Mouse (Mus musculus): ENCODE measurements at regions not wholly inside any gene's neighbourhood (a gene's known extent, or its start where the extent isn't known, plus 50 kb on each side); places are given as distances from the start of the nearest gene placed in this dataset.

- Histone ChIP-seq H3K4me2 (ENCODE audit: low read length) (no peak overlapping the region), H3K27me3 (replicated peaks; ENCODE audit: control insufficient read depth, insufficient read depth, low read length) (no peaks in the 10 kb centered on the region), H3K9me3 (replicated peaks; ENCODE audit: control insufficient read depth, low read length) (no peaks in the 10 kb centered on the region), H3K4me3 (ENCODE audit: low read depth, low read length) (no peak overlapping the region), H3K27ac (ENCODE audit: low read depth, low read length) (peak overlapping the region; percentile 15; the same call in 1 of the 2 replicates), H3K36me3 (ENCODE audit: control insufficient read depth, insufficient read depth, low read length) (no peaks in the 10 kb centered on the region), H3K4me1 (ENCODE audit: control insufficient read depth, insufficient read depth, low read length) (peaks cover 30% of the 10 kb centered on the region), H3K9ac (ENCODE audit: low read length) (no peak overlapping the region)
- ATAC-seq (no peak), DNase-seq (ENCODE audit: low spot score) (no peak)
- 93% methylated on average over 10 of the region's 10 CpGs for WGBS
These were observed 56.9 kb upstream of the Ralgps2 start for GRCm38 (mm10) chr1:156996084-156996880.

DNA sequence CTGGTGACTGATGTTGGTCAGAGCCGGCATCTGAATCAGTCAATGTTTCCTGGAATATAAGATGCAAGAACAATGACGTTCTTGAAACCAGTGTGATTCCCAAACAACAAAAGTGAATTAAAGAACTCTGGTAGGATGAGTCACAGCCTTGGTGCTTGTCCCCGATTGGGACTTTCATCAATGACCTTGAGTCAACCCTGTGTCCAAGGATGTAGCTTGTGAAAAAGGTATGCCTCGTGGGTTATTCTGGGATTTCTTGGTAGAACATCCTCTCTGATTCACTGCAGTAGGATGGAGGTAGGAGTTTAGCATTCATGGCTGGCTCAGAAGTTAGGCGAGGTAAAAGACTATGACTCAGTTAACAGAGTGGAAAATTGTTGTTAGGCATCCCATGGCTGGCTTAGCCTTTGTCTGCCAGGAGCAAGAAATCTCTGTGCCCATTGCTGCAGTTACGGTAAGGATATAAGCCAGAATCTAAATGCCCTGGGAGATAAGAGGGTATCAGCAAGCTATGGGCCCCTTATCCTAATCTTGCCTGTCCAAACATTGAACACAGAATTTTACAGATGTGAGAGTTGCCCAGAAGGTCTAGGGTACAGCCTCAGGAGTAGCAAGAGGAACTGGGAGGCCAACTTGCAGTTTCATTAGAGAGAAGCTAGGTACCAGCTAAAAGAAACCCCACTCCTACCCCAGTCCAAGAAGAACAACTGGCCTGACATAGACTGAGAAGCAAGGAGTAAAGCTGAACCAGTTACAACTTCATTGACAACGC, 55.9 kb upstream of the Ralgps2 start:
- H3K9me3 ChIP-seq (replicated peaks; ENCODE audit: control insufficient read depth, low read length) = no peaks in the 10 kb centered on the region
- 93% methylated on average over 7 of the region's 7 CpGs for WGBS

GRCm38 (mm10) chr1:156994644-156995016, 55.2 kb upstream of the Ralgps2 start:
- Histone ChIP-seq H3K4me3 (ENCODE audit: low read depth, low read length) (no peak overlapping the region), H3K27me3 (replicated peaks; ENCODE audit: control insufficient read depth, insufficient read depth, low read length) (no peaks in the 10 kb centered on the region), H3K4me2 (ENCODE audit: low read length) (no peak overlapping the region), H3K9ac (ENCODE audit: low read length) (no peak overlapping the region), H3K27ac (ENCODE audit: low read depth, low read length) (no peak overlapping the region), H3K4me1 (ENCODE audit: control insufficient read depth, insufficient read depth, low read length) (peaks cover 23% of the 10 kb centered on the region), H3K36me3 (ENCODE audit: control insufficient read depth, insufficient read depth, low read length) (no peaks in the 10 kb centered on the region), H3K9me3 (replicated peaks; ENCODE audit: control insufficient read depth, low read length) (no peaks in the 10 kb centered on the region)
- DNase-seq (ENCODE audit: low spot score) (no peak), ATAC-seq (no peak)
- 93% methylated on average over 2 of the region's 2 CpGs for WGBS

More for the DNA sequence above, 55.9 kb upstream of the Ralgps2 start:
- Histone ChIP-seq H3K4me3 (ENCODE audit: low read depth, low read length) (no peak overlapping the region), H3K4me2 (ENCODE audit: low read length) (no peak overlapping the region), H3K4me1 (ENCODE audit: control insufficient read depth, insufficient read depth, low read length) (peaks cover 27% of the 10 kb centered on the region), H3K27ac (ENCODE audit: low read depth, low read length) (no peak overlapping the region), H3K27me3 (replicated peaks; ENCODE audit: control insufficient read depth, insufficient read depth, low read length) (no peaks in the 10 kb centered on the region), H3K36me3 (ENCODE audit: control insufficient read depth, insufficient read depth, low read length) (no peaks in the 10 kb centered on the region), H3K9ac (ENCODE audit: low read length) (no peak overlapping the region)
- DNase-seq (ENCODE audit: low spot score) = no peak
- no peak for ATAC-seq

- Histone ChIP-seq H3K9ac (ENCODE audit: low read length) (no peak overlapping the region), H3K4me1 (ENCODE audit: control insufficient read depth, insufficient read depth, low read length) (peaks cover 25% of the 10 kb centered on the region), H3K4me2 (ENCODE audit: low read length) (no peak overlapping the region), H3K9me3 (replicated peaks; ENCODE audit: control insufficient read depth, low read length) (no peaks in the 10 kb centered on the region), H3K27ac (ENCODE audit: low read depth, low read length) (no peak overlapping the region), H3K27me3 (replicated peaks; ENCODE audit: control insufficient read depth, insufficient read depth, low read length) (no peaks in the 10 kb centered on the region), H3K36me3 (ENCODE audit: control insufficient read depth, insufficient read depth, low read length) (no peaks in the 10 kb centered on the region), H3K4me3 (ENCODE audit: low read depth, low read length) (no peak overlapping the region)
- WGBS = 64% methylated on average over 15 of the region's 15 CpGs
- DNase-seq (ENCODE audit: low spot score) (no peak), ATAC-seq (no peak)
These were observed 54.7 kb upstream of the Ralgps2 start for GRCm38 (mm10) chr1:156994005-156994643.

DNA sequence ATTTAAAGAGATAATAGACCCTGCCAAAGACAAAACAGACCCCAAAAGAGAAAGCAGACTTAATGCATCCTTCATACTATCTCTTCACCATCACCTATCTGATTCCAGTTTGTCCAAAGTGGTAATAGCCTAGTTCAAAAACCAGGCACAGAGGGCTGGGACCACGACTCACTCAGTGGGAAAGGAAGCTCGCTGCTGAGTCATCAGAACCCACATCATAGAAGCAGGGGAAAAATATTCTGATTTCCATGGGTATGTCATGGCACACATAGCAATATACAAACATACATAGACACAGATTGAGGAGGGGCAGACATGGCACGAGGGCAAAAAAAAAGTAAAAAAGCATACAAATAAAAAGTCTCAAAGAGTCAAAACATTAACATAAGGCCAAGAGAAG, 53.7 kb upstream of the Ralgps2 start:
- ATAC-seq = no peak
- H3K4me1 ChIP-seq (ENCODE audit: control insufficient read depth, insufficient read depth, low read length) = peaks cover 18% of the 10 kb centered on the region
- 83% methylated on average over 3 of the region's 3 CpGs for WGBS

DNA sequence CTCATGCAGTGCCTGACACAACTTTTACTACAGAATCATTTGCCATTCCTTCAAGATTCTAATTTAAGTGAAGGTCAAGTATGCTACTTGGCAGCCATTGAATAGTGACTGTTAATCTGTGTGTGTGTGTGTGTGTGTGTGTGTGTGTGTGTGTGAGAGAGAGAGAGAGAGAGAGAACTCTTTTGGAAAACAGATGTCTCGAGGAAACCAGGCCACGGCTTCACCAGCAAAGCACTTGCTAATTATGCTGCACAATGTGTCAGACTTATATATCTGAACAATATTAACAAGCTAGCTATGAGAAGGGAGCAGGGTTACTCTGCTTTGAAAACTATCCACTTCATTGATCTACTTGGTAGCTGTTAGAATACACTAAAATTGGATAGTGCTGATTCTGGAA, 53.1 kb upstream of the Ralgps2 start:
- Histone ChIP-seq H3K36me3 (ENCODE audit: control insufficient read depth, insufficient read depth, low read length) (no peaks in the 10 kb centered on the region), H3K9ac (ENCODE audit: low read length) (no peak overlapping the region), H3K27ac (ENCODE audit: low read depth, low read length) (peak overlapping the region; percentile 49), H3K4me1 (ENCODE audit: control insufficient read depth, insufficient read depth, low read length) (peaks cover 13% of the 10 kb centered on the region), H3K4me3 (ENCODE audit: low read depth, low read length) (no peak overlapping the region), H3K27me3 (replicated peaks; ENCODE audit: control insufficient read depth, insufficient read depth, low read length) (no peaks in the 10 kb centered on the region), H3K9me3 (replicated peaks; ENCODE audit: control insufficient read depth, low read length) (no peaks in the 10 kb centered on the region), H3K4me2 (ENCODE audit: low read length) (no peak overlapping the region)
- ATAC-seq = peak; percentile 21; the same call in 1 of the 2 replicates
- 18% methylated on average over 2 of the region's 2 CpGs for WGBS
- peak; percentile 73 for DNase-seq (ENCODE audit: low spot score)

More for the DNA sequence above, 53.7 kb upstream of the Ralgps2 start:
- DNase-seq (ENCODE audit: low spot score) = no peak
- peak overlapping the region; percentile 49 for H3K27ac ChIP-seq (ENCODE audit: low read depth, low read length)
- H3K27me3 ChIP-seq (replicated peaks; ENCODE audit: control insufficient read depth, insufficient read depth, low read length) = no peaks in the 10 kb centered on the region
- H3K9ac ChIP-seq (ENCODE audit: low read length) = no peak overlapping the region
- H3K36me3 ChIP-seq (ENCODE audit: control insufficient read depth, insufficient read depth, low read length) = no peaks in the 10 kb centered on the region
- H3K9me3 ChIP-seq (replicated peaks; ENCODE audit: control insufficient read depth, low read length) = no peaks in the 10 kb centered on the region
- no peak overlapping the region for H3K4me2 ChIP-seq (ENCODE audit: low read length)
- no peak overlapping the region for H3K4me3 ChIP-seq (ENCODE audit: low read depth, low read length)

DNA sequence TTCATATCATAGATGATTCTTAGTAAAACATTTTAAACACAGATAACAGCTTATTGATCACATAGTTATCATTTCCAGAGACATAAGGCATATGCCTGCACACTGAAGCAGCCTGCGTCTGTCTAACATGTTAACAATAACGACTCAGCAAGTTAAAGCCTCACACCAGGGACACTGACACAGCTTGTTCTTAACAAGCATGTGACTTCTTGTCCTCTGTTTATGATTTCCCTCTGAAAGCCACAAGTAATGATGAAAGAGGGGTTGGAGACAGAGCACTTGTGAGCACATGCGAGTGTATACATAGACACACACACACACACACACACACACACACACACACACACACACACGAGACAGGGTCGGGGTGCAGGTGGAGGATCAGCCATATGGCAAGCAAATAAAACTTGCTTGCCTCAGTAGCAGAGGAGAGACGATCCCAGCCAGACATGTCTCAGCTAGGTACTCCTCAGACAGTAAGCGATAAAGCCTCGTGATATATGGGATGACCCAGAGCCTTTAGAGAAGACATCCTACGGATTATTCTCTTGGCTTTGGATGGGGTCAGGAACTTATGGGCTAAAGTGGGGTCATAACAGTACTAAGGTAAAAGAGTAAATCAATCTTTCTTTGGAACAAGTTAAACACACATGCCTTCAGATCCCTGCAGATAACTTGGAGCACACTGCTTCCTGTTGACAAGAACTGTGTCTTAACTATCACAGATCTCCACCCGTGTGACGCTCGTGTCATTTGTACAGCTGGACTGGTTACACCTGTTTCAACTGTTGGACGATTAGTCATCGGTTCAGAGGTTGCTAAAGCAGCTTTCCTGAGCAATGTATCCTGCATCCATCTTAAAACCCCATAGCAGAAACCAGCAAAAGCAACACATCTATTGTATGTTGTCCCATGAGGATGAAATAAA, 51.4 kb upstream of the Ralgps2 start:
- no peak overlapping the region for H3K9ac ChIP-seq (ENCODE audit: low read length)
- no peaks in the 10 kb centered on the region for H3K27me3 ChIP-seq (replicated peaks; ENCODE audit: control insufficient read depth, insufficient read depth, low read length)
- H3K36me3 ChIP-seq (ENCODE audit: control insufficient read depth, insufficient read depth, low read length) = no peaks in the 10 kb centered on the region
- peaks cover 9% of the 10 kb centered on the region; the same call in 1 of the 2 replicates for H3K4me1 ChIP-seq (ENCODE audit: control insufficient read depth, insufficient read depth, low read length)
- 74% methylated on average over 14 of the region's 14 CpGs for WGBS
- H3K4me3 ChIP-seq (ENCODE audit: low read depth, low read length) = no peak overlapping the region
- peak; percentile 57 for ATAC-seq
- no peaks in the 10 kb centered on the region for H3K9me3 ChIP-seq (replicated peaks; ENCODE audit: control insufficient read depth, low read length)
- peak; percentile 53 for DNase-seq (ENCODE audit: low spot score)
- no peak overlapping the region for H3K4me2 ChIP-seq (ENCODE audit: low read length)
- H3K27ac ChIP-seq (ENCODE audit: low read depth, low read length) = peak overlapping the region; percentile 21; the same call in 1 of the 2 replicates

DNA sequence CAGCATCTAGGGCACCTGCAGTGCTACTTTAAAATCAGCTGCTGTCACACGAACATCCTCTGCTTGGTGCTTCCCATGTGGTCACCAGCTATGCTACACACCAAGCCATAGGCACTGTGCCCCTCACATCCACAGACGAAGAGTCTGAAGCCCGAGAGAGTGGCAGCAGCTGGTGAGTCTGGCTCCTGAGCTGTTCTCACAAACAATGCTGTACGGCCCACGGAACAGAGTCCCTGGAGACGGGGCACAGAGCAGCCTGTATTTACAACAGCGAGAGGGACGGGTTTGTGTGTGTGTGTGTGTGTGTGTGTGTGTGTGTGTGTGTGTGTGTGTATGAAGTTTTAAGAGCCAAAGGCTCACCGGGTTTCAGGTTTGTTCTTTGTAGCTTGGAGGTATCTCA, 50.7 kb upstream of the Ralgps2 start:
- Histone ChIP-seq H3K4me1 (ENCODE audit: control insufficient read depth, insufficient read depth, low read length) (peaks cover 9% of the 10 kb centered on the region; the same call in 1 of the 2 replicates), H3K27me3 (replicated peaks; ENCODE audit: control insufficient read depth, insufficient read depth, low read length) (no peaks in the 10 kb centered on the region), H3K4me3 (ENCODE audit: low read depth, low read length) (no peak overlapping the region), H3K36me3 (ENCODE audit: control insufficient read depth, insufficient read depth, low read length) (no peaks in the 10 kb centered on the region), H3K9ac (ENCODE audit: low read length) (no peak overlapping the region), H3K9me3 (replicated peaks; ENCODE audit: control insufficient read depth, low read length) (no peaks in the 10 kb centered on the region), H3K4me2 (ENCODE audit: low read length) (no peak overlapping the region), H3K27ac (ENCODE audit: low read depth, low read length) (peak overlapping the region; percentile 53; the same call in 1 of the 2 replicates)
- 17% methylated on average over 9 of the region's 9 CpGs for WGBS
- ATAC-seq (peak; percentile 89), DNase-seq (ENCODE audit: low spot score) (peak; percentile 84)

Measured in forebrain, embryonic 14.5 days (tissue).